Mouse (Mus musculus) CH12.LX (cell line): ENCODE results near the gene Barx1.

Experiments used
- BHLHE40 ChIP-seq: IDR thresholded peaks from 2 replicates; pipeline ENCODE4 v1.6.1; 2011; ENCODE audit warnings: mild to moderate bottlenecking, low read depth, low read length, improper control_type of control experiment
- CTCF ChIP-seq, 2 experiments: IDR thresholded peaks in 1 of 2; conservative IDR thresholded peaks in 1 of 2; 2 replicates each; pipeline ENCODE4 v1.5.1; 2011 to 2012; ENCODE audit warnings: low read depth in 2 of 2, low read length in 2 of 2, improper control_type of control experiment in 1 of 2, inconsistent platforms in 1 of 2, mild to moderate bottlenecking in 1 of 2, moderate library complexity in 1 of 2

- 0 out of 2 replicates have a peak, but pooled peaks have one; percentile 24 for TF ChIP-seq BHLHE40
- TF ChIP-seq CTCF (conservative IDR thresholded peaks at IDR 0.05 in 1 of 2, IDR thresholded peaks at IDR 0.05 in 1 of 2; ENCODE audit: low read depth in 2 of 2, low read length in 2 of 2): no peak
Measured at GRCm38 (mm10) chr13:48643072-48643471, 19.7 kb upstream of the Barx1 start.
